Mouse (Mus musculus) cerebellum, adult (tissue): Measurements from ENCODE around the gene Snx11.
"Not testable (repeated sequence)": the region's sequence is repeated elsewhere in the genome, so short reads cannot be mapped to it uniquely, and the experiment has no call there.

ENCODE experiments used
- ATAC-seq: cut with Nextera tagmentation; 2 replicates; pipeline ENCODE4 v1.9.2; 2017; ENCODE audit warnings: mild to moderate bottlenecking, moderate library complexity, mixed read lengths; ENCODE audit not compliant: insufficient number of reproducible peaks, low FRiP score, low TSS enrichment

The Snx11 gene

DNA sequence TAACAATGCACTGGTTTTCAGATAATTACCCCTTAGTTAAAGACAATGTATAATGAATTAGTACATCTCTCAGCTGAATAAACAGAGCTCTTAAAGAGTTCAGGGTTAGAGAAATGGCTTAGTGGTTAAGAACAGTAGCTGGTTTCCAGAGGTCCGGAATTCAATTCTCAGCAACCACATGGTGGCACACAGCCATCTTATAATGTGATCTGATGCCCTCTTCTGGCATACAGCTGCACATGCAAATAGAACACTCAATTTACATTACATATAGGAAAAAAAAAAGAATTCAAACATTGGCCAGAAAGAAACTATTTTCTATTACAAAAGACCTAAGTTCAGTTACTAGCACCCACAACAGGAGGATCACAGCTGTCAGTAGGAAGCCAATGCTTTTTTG, 19.2 kb upstream of the Snx11 start:
- no peak for ATAC-seq

DNA sequence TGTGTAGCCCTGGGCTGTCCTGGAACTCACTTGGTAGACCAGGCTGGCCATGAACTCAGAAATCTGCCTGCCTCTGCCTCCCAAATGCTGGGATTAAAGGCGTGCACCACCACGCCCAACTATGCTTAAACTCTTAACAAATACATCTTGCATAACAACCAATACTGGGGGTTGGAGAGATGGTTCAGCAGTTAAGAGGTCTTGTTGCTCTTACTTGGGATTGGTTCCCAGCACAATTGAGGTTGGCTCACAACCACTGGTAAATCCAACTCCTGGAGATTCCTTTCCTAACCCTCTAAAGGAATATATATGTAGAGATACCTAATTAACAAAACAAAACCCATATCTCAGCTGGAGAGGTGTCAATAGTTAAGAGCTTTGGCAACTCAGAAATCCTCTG, 18.7 kb upstream of the Snx11 start:
- ATAC-seq: no peak

DNA sequence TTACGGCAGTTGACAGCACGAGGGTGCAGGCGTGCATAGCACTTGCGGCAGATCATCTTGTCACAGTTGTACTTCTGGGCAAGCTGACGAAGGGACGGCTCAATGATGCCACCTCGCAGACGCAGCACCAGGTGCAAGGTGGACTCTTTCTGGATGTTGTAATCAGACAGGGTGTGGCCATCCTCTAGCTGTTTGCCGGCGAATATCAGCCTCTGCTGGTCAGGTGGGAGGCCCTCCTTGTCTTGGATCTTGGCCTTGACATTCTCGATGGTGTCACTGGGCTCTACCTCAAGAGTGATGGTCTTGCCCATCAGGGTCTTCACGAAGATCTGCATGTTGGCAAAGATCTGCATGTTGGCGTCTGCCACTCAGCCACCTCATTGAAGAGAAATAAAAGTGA, 18.1 kb upstream of the Snx11 start:
- ATAC-seq: no peak

DNA sequence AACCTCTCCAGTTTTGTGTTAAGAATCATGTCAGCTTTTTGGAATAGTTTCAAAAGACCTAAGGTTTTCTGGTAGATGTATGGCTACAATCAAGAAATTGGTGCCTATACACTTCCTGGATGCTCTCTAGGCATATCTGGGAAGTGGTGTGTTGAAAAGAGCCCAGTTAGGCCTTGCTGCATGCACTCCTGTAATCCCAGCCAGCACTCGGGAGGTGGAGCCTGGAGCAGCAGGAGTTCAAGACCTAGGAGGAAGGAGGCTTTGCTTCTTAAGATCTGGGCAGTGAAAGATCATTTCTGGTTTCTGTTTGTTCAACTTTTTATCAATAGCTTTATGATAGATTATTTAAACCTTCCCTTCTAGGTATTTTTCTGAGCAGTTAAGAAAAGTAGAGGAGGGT, 13.3 kb upstream of the Snx11 start:
- ATAC-seq: no peak

DNA sequence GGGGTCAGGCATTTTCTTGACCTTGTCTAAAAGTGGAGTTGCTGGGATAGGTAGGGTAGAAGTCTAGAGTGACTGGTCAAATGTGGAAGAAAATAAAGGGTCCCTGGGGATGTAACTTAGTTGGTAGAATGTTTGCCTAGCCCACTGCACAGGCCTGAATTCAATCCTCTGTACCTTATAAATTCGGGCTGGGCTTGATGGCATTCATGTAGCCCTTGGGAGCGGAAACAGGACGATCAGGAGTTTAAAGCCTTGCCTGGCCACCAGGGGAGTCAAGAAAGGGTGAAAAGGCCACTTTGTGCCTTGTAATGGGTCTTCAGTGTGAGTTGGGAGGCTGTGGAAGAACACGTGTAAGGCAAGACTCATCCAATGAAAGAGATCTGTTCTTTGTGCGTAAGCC, 12.6 kb upstream of the Snx11 start:
- no peak for ATAC-seq

DNA sequence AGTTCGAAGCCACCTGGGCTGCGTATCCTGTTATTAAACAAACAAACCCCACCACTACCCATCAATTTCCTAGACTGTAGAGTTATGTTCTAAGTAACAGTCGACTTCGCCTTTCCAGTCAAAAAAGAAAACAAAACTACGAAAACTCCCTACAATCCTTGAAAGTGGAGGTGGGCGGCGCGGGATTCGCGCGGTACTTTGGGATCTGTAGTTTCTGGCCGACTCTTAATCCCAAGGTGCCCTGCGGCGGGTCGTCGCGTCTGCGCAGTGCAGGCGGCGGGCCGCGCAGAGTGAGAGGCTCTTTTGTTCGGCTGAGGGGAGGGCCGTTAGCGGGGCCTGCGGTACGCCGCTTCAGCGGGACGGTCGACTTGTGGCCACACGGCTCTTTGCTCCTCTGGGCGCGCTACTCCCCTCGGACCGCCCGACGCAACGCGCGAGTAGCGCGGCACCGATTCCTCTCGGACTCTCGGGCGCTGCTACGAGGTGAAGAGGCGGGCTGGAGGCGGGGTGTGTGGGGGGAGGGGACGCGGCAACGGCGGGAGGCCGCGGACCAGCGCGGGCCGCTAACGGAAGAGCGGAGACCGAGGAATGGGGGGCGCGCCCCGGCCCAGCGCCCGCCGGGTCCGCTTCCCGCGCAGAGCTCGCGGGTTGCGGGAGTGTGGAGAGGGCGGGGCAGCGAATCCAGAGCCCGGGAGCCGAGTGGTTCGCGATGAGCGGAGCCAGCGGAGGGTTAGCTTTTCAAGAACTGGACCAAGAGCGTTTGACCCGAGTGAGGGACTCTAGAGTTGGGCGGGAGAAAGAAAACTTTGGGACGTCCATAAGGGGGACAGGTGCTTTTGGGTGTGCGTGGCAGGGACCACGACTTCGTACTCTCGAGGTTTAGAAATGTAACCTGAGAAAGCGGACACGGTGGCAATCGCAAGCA, 11.8 kb upstream of the Snx11 start, which contains the start of gene Cbx1:
Gene Cbx1, plus strand, starts transcription at position 257 of the 925 bp plus-strand sequence.
- ATAC-seq: peak; percentile 88

DNA sequence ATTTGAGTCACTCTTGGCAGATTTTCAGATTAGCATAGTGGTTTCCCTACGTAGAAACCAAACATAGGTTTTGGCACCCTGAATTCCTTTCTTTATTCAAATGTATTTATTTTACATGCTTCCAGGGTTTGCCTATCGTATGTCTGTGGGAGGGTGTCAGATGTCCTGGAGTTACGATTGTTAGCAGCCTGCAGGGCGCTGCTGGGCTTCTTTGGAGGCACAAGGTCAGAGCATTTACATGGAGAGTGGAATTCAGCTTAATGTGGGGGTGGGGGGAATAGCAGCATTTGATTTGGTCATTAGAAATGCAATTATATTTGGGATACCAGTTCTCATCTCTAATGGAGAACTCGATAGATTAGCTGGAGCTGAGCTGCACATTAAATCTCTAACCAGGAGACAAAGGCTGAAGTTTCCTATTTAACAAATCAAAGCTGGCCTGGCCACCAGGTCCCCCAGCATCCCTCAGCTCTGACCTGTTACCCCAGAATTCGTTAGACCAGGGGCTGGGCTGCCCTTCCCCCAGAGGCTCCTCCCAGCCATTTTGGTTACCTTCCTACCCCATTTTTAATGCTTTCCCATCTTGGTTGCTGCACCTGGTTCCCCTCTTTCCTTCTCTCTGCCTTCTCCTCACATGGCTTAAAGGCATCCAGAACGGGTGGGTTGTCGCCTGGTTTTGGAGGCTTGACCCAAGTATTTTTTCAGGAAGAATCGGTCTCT, 9.5 kb upstream of the Snx11 start:
- ATAC-seq: no peak

DNA sequence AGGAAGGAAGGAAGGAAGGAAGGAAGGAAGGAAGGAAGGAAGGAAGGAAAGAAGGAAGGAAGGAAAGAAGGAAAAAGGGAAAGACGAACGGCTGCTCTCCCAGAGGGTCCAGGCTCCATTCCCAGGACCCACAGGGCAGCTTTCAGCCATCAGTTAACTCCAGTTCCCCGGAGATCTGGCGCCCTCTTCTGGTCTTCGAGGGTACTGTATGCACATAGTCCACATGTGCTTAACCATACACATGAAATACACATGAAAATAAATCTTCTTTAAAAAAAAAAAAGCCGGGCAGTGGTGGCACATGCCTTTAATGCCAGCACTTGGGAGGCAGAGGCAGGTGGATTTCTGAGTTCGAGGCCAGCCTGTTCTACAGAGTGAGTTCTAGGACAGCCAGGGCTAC, 7.5 kb upstream of the Snx11 start:
- ATAC-seq: not testable (repeated sequence)

DNA sequence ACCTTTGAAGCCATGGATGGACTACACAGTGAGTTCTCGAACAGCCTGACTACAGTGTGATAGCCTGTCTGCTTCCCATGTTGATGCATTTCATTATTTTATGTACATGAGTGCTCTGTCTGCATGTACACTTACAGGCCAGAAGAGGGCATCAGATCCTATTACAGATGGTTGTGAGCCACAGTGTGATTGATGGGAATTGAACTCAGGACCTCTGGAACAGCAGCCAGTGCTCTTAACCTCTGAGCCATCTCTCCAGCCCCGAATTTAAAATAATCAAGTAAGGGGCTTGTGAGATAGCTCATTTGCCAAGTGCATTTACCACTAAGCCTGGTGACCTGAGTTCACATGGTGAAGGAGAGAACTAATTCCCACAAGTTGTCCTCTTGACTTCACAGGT, 4.1 kb upstream of the Snx11 start:
- no peak for ATAC-seq

DNA sequence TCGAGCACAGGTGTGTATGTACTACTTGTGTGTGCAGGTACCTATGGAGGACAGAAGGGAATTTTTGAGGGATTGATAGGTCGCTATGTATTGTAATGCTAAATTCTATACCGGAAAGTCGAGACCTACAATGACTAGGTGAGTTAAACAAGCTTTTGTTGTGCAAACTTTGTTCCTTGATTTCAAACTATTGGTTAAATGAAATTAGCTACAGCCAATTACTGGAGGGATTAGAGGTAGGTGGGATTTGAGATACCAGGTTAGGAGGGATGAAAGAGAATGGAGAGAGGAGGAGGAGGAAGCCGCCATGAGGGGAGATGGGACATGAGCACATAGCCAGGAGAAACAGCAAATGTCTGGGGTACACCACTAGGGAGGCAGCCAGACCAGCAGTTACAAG, 2.9 kb upstream of the Snx11 start:
- ATAC-seq: no peak

DNA sequence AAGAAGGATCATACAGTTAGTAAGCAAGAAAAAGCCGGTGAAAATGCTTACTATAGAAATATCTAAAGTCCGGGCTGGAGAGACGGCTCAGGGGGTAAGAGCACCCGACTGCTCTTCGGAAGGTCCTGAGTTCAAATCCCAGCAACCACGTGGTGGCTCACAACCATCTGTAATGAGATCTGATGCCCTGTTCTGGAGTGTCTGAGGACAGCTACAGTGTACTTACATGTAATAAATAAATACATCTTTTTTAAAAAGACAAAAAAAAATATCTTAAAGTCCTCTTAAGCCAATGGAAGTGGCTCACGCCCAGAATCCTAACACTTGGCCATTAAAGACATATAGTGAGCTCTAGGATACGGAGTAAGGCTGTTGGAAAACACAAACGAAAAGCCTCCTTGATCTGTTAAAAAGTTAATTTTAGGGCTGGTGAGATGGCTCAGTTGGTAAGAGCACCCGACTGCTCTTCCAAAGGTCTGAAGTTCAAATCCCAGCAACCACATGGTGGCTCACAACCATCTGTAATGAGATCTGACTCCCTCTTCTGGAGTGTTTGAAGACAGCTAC, 785 bp upstream of the Snx11 start:
- ATAC-seq: not testable (repeated sequence)

DNA sequence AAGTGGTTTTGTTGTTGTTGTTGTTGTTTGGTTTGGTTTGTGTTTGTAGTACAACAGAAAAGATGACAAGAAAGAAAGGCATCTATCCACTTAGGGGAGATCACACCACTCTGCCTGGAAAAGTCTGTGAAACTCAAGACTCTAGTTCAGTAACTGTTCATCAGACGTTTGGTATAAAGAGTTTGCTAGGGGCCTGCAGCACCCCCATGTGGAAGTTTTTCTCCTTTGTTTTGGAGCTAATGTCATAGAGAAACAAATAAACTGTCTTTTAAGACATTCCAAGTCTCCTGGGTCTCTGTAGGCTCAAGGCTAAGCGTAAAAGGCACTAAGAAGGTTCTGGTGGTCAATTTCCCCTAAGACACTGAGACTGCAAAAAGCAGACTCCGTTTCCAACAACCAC, 1.3 kb downstream of the Snx11 start:
- ATAC-seq: no peak

DNA sequence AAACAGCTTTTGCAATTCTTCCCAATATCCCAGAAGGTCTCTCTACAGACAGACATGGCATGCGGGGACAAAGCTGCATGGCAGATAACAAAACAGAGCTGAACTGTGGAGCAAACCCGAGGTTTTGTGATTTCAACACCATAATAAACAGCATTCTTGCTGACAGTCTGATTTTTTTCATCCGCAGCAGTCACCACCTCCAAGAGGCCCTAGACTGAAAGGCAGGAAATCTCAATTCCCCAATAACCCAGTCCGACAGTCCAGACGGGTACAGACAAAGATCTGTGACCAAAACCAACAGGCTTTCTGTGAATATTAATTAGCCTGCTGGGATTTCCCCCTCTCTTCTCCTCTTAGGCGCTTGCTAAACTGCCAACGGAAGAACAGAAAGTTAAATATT, 1.7 kb downstream of the Snx11 start:
- ATAC-seq: no peak

DNA sequence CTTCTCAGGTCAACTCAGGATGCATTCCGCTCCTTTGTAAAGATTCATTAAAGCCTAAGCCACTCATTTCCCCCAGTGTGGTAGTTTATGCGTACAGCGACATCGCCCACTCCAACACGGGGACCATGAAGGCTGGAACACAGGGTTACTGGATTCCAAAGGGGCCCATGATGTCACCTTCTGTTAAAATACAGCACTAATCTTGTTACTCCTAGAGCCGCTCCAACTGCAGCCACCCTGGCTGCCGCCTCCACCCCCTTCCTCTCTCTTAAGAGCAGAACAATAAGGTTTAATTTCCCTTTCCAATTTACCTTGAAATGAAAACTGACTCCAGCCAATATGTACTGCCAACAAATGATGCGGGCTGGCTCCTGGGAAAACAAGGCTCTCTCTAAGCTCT, 2.3 kb downstream of the Snx11 start:
- ATAC-seq: no peak

DNA sequence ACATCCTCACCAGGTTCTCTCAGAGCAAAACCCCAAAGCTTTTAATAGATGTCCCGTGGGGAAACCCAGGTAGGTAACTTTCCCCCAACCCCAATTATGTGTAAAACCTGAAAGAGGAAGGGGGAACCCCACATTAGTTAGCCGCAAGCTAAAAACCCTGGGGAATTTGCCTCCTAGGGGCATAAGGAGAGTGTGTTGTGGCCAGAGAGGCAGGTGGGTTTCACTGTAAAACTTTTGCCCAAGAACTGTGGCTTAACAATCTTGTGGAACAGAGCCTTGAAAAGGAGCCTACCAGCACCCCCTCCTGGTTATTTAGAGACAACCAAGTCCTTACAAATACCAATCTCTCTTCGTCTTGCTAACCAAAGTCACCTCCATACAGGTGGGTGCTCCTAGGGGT, 2.8 kb downstream of the Snx11 start:
- no peak for ATAC-seq

DNA sequence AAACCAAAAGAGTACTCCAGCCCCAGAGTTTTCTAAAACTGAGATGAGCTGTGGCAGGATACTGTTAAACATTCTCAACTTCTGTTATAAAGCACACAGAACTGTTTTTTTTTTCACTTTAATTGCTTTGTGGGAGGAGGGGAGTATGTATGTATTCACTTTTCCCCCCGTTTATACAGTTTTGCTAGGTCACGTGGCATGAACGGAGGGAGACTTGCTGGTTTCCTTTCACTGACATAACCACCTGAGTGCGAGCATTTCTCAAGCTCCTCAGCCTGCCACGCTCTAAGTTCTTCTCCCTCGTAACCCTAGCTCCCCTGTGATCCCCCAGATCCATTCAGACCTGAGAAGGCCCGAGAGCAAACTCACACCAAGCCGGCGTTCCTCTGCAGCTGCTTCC, 4.9 kb downstream of the Snx11 start:
- ATAC-seq: no peak

DNA sequence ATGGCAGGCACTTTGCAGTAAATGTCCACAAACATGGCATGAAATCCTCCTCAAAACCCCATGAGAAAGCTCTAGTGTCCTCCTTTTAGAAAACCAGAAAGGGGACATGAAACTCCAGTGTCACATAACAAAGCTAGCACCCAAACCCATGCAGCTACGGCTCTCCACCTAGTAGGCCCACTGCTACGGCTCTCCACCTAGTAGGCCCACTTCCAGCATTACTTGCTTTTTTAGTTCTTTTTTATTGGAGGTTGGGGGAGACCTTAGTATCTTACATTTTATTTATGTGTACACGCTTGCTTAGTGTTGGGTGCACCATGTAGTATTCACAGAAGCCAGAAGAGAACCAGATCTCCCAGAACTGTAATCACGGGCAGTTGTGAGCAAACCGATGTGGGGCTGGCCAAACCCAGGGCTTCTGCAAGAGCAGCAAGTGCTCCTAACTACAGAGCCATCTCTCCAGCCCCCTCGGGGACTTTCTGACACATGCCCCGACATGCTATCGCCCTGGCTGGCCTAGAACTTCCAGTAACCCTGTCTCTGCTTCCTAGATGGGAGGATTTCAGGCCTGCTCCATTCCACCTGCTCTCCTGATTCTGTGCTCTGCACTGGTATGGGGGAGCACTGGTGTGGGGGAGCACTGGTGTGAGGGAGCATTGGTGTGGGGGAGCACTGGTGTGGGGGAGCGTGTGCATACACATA, 5.9 kb downstream of the Snx11 start:
- ATAC-seq: no peak

DNA sequence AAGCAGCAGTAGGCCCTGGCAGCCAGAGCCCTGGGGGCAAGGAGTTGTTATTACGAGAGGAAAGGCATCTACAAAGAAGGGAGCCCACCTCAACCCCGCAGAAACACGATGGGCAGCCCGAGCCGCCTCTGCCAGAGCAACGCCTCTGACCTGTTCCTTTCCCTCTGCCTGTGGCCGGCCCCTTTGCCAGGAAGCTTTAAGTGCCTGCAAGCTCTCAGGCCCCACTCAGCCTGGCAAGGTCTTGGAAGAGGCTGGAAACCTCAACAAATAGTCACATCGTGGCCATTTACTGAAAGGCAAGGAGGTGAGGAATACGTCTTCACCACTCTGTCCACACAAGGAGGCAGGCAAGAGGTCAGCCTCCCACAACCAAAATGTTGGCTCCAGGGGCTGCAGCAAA, 9.1 kb downstream of the Snx11 start:
- ATAC-seq: no peak

DNA sequence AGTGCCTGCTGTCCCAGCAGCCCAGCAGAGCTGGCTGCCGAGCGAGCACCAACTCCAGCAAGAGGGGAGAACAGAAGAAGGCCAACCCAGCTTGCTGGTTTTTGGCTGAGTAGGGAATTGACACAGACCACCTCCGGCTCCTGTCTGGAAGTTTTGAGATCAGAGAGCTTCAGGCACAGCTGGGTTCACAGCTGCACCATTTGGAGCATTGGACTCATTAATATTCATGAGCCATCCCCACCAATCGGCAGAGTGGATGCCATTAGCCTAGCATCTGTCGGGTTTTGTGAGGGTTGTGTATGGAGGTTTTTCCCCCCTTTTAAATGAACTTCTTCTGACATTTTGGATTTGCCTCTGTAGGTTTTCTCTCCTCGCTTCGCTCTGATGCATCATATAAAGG, 10.3 kb downstream of the Snx11 start:
- no peak for ATAC-seq

DNA sequence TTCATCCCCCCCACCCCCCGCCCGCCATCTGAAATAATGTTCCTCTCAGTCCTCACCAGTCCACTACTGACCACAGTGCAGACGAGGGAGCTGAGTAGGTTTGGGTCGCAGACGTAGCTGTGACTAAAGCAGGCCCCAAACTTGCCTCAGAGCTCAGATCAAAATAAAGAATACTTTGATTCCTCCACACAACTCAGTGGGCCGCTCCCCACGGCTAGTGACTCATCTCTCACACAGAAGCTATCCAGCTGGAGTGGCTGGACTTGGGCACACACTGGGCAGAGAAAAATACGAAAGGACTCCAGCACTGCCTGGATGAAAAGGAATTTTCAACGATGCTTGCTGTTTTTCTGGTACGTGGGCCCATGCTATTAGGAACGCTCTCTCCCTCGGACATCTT, 10.8 kb downstream of the Snx11 start:
- no peak for ATAC-seq

DNA sequence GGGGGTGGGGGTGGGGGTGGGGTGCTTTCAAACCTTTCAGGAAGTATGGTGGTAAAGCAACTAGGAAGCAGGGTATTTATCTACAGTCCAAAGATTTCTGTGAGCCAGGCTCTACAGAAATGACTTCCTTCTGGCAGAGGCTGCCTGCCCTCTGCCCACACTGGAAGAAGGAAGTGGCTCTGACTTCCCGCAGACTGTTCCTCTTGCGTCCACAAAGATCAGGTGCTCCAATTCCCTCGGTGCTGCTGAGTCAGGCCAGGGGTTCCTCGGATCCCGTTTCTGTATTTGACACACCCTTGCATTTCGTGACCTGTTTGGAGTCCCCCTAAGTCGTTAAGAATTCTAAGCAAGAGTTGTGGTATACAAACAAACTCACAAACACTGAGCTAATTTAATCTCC, 11.7 kb downstream of the Snx11 start:
- no peak for ATAC-seq
